Mouse (Mus musculus): ENCODE data around the gene Nans.

Nans gene

DNA sequence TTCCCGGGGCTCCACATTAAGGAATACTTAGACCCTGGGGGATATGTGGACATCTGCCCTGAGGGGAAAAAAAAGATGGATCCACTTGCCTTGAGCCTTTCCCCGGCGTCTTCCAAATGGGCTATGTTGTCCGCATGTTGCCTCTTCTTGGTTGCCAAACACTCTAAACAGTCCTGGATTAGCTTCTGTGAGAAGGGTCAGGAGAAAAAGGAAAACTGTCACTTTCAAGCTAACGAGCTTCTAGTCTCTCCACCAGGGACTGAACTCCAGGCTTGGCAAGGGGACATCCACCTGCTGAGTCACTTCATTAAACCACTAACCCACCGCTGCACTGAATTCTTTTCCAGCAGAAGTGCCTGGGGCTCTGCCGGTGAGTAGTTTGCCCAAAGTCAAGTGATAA lies 43.9 kb downstream of the Nans start:
- DNase-seq (ENCODE audit: low read depth, low spot score), result no peak

DNA sequence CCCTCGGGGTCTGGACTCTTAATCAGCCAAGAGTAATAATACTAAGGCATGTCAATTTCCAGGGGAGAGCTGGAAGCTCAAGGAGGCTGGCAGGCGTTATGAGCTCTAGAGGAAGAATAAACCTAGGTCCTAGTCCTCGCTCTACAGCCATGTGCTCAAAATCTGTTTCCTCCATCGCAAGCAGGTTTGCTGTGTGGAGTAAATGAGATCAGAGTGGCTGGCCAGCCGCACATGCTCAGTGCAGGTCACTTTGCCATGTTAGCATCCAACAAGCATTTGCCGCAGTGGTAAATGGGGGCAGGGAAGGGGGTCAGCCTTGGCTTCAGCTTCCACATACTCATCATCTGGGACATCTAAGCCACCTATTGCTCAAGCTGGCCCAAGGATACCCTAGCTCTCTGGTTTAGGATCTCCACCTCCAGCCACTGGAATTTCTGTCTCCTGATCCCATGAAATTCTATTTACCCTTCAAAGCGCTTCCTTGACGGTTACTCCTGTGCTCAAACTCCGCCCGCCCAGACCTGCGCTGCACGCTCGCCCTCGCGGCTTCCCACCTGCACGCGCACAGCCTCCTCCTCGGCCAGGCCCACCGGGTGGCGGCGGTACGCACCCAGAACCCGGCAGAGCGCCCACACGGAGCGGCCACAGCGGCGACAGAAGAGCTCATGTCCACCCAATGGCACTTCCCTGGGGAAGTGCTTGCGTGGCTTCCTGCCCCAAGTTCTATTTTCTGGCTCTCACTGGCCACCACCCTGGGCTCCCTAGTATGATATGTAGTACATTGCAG lies 45.1 kb downstream of the Nans start:
- peak; percentile 55 for DNase-seq (ENCODE audit: low read depth, low spot score)

DNA sequence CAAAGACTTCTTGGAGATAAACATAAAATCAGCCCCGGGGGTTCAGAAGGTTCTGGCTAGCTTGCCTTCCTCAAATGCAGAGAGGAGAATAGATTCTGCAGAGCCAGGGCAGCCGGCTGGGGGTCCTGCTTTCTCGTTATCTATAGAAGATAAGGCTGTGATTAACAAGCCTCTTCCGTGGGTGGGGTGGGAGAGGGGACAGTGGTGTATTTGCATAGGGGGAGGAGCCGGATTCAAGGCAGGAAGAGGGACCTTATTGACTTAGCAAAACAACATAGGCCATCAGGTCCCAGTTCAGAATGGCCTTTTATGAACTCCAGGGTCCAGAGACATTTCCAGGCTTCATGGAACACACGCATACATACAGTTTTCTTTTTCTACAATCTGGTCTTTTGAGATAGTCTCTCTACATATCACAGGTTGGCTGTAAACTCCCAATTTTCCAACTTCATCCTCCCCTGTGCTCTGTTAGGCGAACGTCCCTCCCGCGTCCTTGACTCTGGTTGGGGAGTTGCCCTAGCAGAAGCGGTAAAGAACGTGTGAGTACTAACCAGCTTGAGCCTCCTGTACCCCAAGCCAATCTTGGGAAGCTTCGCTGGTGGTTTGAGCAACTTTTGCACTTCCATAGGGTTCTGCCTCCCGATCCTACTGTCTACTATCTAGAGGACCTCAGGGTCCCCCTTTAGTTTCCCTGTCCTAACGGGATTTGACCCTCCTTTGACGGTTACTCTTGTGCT lies 46.2 kb downstream of the Nans start:
- peak; percentile 36 for DNase-seq (ENCODE audit: low read depth, low spot score)

DNA sequence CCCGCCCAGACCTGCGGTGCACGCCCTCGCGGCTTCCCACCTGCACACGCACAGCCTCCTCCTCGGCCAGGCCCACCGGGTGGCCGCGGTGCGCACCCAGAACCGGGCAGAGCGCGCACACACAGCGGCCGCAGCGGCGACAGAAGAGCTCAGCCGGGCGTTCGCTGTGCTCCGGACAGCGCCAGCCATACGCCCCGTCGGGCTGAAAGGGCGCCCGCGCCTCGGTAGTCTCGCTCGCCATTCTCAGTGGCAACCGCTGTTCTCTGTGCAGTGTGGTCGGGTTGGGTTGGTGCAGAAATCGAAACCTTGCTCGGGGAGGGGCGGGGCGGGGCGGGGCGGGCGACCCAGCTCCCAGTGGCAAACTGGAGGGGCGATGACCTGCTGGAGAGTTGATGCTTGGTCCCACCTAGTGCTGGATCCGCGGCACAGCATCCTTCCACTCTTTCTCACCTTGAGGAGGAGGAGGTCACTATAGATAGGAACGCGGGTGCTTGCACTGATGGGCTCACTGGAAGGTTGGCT lies 46.9 kb downstream of the Nans start, which contains the start of gene Trim14:
Gene Trim14, minus strand, starts transcription at position 302 of the 522 bp plus-strand sequence.
- peak; percentile 92 for DNase-seq (ENCODE audit: low read depth, low spot score)

DNA sequence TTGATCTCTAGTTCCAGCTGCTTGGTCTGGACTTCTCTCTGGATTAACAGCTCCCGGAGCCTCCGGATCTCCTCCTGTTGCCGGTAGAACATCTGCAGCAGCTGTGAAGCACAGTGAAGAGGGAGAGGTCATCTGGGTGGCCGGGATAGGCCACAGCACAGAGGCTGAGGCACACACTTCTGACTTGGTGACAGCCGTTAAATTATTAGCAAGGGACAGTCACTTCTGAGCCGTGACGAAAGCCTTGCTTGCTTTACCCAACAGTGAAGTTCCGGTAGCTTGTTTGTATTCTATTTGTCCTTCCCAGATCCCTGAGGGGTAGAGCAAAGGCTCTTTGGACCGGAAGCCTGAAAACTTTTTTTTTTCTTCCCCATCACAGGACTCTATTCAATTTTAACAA lies 50.1 kb downstream of the Nans start:
- DNase-seq (ENCODE audit: low read depth, low spot score), result no peak

DNA sequence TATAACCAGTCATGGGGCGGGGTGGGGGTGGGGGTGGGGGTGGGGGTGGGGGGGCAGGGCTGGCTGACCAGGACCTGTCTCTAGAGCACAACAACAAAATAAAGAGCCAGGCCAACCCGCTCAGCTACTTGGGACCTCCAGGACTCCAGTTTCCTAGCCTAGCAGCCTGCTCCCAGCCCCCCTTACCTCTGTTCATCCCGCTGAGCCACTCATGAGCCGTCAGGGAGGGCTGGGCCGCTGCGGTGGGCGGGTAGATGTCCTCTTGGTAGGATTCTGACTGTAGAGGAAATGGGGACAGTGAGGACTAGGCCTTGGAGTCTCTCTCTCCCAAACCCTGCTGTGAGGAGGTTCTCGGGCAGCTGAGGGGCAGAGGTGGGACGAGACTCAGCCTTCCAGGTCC lies 52.7 kb downstream of the Nans start:
- no peak for DNase-seq (ENCODE audit: low read depth, low spot score)

DNA sequence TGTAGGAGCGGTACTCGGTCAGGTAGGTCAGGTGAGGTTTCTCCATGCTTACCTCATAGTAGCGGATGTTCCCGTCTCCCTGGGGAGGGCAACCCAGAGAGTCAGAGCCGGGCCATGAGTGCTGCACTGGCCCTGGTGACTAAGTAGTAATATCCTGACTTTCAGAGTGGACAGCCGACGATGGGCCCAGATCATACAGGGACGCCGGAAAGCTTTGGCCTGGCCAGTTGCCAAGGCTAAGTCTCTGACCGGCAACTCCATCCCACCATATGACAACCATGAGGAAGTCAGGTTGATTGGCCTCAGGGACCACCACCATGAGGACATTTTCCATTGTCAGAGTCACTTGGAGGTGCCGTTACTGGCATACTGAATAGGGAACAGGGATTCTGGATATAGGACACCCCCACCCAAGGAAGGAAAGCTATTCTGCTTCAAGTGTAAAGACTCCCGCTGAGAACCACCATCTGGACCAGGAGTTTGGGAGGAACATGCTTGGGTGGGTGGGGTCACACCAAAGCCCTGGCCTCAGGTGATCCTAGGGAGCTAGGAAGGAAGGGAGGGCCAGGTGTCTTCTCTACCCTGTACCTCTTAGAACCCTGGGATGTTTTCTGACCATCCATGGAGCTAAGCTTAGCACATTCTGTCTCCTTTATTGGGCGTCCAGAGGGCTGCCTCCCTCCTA lies 54.5 kb downstream of the Nans start:
- no peak for DNase-seq (ENCODE audit: low read depth, low spot score)

DNA sequence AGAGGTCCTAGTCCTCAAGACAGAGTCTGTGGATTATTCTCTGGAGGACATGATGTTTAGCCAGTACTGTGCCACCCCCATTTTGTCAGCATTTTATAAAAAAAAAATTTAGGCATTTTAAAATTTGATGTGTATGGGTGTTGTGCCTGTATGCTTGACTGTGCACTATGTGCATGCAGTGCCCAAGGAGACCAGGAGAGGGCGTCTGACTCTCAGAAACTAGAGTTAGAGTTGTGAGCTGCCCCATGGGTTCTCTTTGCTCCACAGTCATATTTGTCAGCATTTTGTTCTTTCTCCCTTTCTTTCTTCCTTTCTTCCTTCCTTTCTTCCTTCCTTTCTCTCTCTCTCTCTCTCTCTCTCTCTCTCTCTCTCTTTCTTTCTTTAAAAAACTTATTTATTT lies 55.3 kb downstream of the Nans start:
- DNase-seq (ENCODE audit: low read depth, low spot score), result peak; percentile 70

DNA sequence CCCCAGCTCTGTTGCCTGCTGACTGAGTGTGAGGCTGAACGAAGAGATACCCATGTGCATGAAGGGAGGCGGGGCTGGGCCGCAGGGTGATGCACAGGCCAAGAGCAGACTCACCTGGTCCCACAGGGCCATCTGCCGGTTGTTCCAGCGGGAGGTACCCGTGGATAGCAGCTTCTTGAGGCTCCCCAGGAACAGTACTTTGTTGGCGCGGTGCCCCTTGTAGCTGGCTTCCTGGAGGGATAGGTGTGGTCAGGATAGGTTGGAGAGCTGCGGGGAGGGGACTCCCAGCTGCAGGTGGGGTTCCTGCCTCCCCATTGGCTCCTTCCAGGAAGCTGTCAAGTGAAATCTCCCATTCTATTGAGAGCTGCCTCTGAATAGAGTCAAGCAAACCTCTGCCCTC lies 56.5 kb downstream of the Nans start:
- peak; percentile 26 for DNase-seq (ENCODE audit: low read depth, low spot score)

DNA sequence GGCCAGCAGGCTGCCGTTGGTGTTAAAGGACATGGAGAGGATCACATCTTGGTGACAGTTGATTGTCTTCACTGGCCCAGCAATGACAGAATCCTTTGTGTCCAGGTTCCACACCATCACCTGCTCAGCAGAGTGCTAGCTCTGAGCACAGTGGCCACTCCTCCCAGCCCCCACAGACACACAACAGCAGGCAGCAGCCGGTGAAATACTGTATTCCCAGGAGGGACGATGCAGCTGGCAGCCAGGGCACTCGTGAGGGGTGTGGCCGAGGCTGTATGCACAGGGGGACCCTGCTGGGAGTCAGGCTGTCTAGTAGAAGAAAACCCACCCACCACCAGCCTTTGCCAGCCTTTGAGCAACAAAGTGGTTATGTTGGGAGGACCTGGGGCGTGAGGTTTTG lies 57.7 kb downstream of the Nans start:
- no peak for DNase-seq (ENCODE audit: low read depth, low spot score)

DNA sequence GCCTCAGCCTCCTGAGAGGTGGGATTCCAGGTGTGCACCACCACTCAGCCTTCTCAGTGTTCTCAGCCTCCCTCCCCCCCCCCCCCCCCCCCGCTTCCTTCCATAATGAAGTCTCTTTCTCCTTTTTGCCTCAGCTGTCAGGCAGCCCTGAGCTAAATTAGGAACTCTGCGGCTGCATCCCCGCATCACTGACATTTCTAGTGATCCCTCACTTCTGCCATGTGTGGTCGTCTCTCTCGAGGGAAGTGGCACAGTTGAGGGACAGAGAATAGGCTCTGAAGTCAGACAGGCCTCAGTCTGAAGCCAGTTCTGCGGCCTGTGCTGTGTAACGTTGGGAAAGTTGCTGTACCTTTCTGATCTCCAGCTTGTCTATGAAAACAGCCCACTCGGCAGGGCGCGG lies 60.9 kb downstream of the Nans start:
- DNase-seq (ENCODE audit: low read depth, low spot score), result no peak

DNA sequence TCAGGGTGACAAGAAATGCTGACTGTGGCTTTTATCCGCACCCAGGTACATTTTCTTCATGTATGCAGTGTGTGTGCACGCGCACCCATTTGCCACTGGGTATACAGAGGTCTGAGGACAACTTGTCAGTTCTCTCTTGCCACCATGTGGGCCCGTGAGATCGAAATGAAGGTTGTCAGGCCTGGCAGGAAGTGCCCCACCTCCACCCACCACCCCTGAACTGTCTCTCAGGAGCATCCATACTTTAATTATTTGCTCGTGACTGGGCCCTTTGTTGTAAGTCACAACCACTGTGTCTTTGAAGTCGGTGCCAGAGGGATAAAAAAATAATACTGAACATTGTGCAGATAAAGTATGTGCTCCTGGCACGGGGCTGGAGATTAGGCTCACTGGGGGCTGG lies 61.4 kb downstream of the Nans start:
- DNase-seq (ENCODE audit: low read depth, low spot score), result no peak
